Mouse (Mus musculus): Measurements from ENCODE around the gene Rint1.
"Not testable (repeated sequence)": the region's sequence is repeated elsewhere in the genome, so short reads cannot be mapped to it uniquely, and the experiment has no call there.

Gene Rint1

DNA sequence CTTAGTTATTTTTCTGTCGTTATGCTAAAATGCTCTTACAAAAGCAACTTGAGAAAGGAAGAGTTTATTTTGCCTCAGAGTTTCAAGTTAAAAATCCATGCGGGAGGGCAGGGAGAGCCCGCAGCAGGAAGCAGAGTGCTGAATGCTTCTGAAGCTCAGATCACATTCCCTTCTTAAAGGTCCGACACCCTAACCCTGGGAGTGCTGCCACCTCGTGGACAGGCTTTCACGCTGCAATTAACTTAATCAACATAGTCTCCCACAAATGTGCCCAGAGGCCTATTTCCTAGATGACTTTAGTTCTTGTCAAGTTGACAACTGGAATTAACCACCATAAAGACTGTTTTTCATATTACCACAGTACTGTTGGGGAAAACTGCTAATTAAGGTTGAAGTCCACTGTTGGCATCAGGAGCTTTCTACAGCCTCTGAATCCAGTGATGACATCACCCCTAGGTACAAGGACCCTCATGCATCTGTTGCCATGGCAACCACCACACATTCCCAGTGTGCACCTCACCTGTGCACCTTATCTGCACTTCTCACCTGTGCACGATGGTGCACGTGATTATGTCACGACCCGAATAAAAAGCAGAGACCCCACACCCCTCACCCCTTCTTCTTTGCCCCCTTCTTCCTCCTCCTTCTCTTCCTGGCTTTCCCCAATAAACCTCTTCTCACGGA, 39.0 kb downstream of the Rint1 start:
- DNase-seq = peak; percentile 41 to 81

DNA sequence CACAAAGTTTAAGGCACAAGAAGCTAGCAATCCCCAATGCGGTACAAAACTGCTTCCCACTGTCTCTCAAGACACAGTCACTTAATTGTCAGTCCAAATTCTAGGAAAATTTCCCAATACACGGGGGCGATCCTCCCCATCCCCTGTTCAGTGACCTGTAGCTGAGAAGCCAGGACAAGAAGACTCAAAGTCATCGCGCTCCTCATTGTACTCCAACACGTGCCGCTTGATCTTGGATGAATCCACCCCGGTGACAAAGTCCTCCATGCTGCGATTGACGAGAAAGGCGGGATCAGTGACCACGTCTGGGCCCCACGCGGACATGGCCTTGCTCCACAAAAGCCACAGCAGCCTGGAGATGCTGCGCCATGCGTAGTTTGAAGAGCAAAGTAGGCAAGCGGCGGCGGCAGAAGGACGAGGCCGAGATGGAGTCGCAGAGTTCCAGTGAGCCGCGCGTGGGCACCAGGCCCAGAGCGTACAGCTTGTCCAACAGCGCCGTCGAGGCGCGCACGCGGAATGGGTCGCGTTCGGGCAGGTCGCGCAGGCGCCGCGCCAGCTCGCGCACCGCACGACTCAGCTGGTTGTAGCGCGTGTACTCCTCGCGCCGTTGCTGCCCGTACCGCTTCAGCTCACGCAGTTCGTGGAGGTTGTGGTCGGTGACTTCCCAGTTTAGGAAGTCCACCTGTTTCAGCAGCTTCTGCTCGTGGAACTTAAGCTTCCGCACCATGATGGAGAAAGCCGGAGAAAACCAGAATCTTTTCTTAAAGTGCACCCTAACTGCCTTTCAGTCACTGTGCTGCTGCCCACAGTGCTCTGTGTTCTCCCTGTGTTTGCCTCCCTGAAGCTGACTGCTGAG, 43.6 kb downstream of the Rint1 start:
- DNase-seq = peak; percentile 21 to 69

- peak in 1 of 2 experiments; percentile 19 for DNase-seq
Observed at GRCm38 (mm10) chr5:23835691-23836090, 48.2 kb downstream of the Rint1 start.

GRCm38 (mm10) chr5:23838158-23838557, 50.6 kb downstream of the Rint1 start:
- no peak for DNase-seq

DNA sequence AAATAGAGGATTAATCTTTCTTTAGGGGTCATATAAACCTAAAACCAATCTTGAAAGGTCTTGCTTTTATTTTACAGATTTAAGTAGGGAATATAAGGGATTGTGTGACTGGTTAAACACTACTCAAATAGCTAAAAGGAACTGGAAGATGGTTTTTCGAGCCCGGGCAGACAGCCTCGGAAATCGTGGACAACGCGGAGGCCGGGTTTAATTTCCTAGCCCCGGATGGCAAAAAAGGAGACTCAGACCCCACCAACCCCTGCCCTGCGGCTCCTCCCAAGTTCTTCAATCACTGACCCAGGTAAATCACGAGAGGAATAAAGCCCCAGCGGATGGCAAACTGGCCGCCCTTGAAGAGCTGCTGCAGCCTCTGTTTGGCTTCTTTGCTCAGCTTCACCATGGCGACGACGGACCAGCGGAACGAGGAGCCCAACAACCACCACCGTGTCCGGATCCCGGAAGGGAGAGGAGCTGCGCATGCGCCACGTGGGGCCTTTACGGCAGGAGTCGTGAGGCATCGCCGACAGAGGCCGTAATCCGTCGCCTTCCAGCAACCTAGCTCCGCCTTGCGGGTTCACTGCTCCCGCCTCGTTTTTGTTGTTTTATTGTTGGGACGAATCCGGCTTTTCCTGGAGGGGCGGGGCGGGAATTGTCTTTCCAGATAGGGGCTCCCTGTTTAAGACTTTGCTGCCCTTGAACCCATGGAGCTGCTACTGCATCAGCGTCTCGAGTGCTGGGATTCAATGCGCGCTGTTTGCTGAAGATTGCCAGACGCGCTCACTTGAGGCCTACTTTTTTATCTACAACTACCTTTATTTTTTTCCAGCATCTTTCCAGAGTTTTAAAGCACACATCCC, 56.4 kb downstream of the Rint1 start, which contains the start of gene Tomm7:
Gene Tomm7, minus strand, starts transcription at position 488 of the 857 bp plus-strand sequence.
- peak; percentile 96 to 97 for DNase-seq

GRCm38 (mm10) chr5:23844531-23844841, 57.0 kb downstream of the Rint1 start:
- peak; percentile 69 to 82 for DNase-seq

GRCm38 (mm10) chr5:23845141-23845540, 57.6 kb downstream of the Rint1 start:
- DNase-seq = no peak

DNA sequence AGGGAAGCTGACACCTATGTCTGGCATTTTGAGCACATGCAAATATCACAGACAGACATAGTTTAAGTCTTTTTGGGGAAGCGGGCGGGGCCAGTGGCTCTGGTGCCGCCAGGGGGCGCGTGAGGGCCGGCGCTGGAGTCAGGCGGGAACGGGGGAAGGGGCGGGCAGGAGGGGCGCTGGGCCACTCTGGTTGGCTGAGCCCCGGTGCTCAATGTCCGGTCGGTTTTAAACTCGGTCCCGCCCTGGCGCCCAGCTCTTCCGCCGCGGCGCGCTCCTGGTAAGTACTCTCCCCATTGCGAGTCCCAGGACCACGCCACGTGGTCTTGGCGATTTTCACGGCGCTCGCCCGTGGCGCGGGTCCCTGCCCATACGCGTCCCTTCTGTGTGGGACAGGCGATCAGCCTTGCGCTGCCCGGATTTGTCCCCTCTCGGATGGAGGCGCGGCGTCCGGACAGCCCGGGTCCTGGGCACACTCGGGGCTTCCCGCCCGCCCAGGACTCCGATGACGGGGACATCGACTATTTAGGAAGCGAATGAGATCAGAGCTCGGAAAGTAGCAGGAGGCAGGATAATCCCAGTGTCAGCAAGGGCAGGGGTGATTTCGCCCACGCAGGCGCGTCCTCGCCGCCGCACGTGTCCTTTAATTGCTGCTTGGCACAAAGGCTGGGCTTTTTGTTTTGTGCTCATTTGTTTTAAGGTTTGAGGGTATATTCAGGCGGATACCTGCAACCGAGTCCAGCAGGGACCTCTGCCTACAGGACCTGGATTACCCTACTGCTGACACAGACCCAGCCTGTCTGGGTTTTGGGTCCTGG, 63.0 kb downstream of the Rint1 start:
- DNase-seq = peak; percentile 90 to 97

- DNase-seq = not testable (repeated sequence)
Observed at GRCm38 (mm10) chr5:23851160-23851555, 63.6 kb downstream of the Rint1 start.

- DNase-seq = peak in 1 of 2 experiments; percentile 15
Observed at GRCm38 (mm10) chr5:23852916-23853315, 65.4 kb downstream of the Rint1 start.

DNA sequence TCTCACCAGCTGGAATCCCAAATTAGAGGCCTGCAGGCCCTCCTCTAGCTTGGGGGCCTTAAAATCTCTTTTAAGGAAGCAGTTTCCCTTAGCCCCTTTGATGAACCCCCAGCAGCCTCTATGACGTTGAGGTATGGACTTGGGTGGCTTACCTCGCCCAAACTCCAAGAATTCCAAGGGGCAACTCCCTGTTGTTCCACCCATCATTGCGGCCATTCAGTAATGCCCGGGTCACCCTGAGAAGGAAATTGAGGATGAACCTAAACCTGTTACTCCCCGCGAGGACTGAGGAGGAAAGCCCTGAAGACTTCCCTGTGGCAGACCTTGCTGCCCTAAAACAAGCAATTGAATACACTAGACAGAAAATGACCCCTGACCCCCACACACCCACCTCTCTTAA, 68.0 kb downstream of the Rint1 start:
- DNase-seq = no peak

DNA sequence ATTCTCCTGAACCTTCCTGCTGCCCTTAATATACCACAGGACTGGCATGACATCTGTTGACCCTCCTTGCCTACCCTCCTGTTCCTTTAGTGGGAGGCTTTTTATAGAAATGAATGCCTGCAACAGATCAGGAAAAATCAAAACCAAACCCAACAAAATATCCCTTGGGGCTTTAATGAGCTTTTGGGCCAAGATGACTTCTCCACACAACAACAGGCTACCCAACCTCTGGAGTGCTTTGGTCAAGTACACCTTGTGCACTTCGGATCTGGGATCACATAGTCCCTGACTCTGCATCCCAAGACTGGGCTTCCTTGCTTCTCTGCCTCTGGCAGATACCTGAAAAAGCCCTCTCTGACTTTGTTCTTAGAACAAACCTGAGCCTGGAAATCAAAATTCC, 68.7 kb downstream of the Rint1 start:
- no peak for DNase-seq

GRCm38 (mm10) chr5:23857189-23857588, 69.7 kb downstream of the Rint1 start:
- no peak for DNase-seq

DNA sequence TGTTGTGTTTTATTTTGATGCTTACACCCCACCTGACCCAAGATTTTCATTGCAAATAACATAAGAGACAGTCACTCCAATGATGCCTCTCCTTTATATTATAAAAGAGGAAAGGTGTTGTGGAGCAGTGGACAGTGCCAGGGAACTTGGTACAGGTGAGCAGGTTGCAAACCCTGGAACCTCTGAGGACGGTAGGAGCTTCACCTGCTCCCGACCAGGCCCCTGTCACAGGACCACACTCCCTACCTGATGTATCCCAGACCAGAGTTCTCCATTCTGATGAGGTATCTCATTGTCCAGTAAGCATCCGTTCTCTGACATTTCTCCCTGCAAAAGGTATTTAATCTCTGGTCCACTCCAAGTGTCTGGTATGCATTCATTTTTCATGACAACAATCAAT, 70.5 kb downstream of the Rint1 start:
- no peak for DNase-seq

DNA sequence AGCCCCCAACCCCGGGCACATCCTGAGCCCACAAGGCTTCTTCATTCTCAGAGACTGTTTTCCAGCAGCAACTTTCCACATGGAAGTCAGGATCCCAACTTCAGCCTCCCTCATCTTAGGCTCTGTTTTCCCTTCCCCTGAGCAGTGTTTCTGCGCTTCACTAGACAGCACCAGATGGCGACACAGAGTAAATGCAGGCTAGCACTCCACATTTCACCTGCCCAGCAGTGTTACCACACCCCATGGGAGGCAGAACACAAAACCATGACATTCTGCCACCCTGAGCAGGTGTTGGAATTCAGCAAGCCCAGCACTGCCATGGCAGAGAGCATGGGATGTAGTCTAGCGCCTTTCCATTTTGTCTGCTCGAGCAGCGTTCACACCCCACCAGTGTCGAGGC, 71.1 kb downstream of the Rint1 start:
- DNase-seq = peak in 1 of 2 experiments; percentile 28

DNA sequence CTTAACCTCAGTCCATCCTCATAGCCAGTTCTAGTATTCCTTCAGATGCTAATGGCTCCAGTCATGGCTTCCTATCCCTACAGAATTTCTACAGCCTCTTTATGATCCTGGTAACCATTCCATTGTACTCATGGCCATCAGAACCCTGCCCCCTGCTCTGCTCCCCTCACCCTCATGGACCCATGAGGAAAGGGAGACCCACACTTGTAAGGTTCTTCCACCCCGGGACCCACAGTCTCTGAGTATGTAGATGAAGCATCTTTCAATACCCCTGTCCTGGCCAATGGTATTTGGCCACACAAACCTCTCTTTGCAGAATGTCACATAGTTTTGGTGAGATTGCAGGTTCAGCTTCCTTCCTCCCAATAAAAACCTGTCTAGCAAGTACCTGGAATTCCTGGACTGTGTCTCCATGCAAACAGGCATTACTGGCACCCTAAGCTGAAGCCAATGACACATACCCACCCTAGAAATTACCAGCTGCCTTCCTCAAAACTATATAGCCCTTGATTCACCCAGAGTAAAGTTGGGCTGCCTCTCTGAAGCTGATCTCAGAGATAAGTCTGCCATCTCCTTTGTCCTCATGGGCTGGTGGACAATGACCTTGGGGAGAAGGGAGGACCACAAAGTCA, 71.7 kb downstream of the Rint1 start:
- DNase-seq = no peak

DNA sequence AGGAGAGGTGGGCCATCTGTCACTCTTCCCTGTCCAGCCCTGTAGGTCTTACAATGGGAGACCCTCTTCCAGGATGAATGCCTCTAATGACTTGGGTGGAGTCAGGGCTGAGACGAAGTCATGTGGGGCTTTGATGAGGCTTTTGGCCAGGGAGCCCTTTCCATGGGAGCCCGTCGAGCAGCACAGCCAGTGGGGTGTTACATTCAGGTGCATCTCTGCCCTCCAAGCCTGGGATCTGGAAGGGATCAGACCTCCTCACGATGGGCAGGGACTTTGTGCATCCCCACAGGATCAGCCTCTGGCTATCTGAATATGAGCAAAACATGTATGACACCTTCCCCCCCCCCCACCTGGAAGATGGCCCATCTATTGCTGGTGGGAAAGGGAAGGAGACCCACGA, 72.4 kb downstream of the Rint1 start:
- no peak for DNase-seq

DNA sequence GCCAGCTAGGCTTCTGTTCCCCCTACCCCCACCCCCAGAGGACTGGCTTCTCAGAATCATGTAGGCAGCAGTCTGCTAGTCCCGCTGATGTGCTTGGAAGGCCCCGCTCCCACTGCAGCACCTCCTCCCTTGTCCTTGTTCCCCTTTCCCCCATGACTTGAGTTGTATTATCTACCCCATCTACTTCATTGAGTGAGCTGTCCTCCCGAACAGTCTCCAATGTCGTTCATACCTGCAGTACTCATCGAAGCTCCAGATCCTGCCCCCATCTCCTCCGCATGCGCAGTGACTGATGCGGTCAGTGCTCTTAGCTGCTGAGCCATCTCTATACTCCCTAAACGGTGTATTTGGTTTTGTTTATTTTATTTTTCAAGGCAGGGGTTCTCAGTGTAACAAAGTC, 74.2 kb downstream of the Rint1 start:
- DNase-seq = no peak

- peak; percentile 57 to 81 for DNase-seq
Observed at GRCm38 (mm10) chr5:23862291-23862690, 74.8 kb downstream of the Rint1 start.

- peak; percentile 11 to 29 for DNase-seq
Observed at GRCm38 (mm10) chr5:23863166-23864053, 75.9 kb downstream of the Rint1 start.

Measured in kidney, postnatal 36 days (tissue).